Mouse (Mus musculus): ENCODE results near the gene Mapkap1.

DNA sequence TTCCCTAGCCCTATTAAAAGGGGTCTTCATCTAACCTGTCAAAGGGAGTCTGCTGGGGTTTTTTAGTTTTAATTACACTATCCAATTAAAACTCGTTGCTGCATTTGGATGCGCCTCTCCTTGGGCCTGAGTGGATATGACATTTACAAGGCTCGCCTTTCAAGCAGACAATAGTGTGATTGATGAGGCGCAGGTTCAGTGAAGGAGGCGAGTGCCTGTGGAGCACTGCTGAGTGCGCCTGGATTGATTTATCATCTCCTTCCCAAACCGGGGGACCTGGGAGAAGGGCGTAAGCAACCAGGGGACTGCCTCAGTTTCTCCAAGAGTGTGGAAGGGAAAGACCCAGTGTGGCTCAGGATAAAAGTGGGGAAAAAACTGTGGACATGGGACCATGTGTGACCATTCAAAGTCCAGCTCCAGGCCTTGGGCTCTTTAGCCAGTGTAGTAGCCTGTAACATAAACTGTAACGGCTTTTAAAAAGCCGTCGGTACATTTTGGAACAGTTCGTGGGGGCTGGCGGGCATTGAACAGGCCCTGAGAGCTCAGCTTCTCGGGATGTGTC is 197.2 kb downstream of the Mapkap1 start:
- TF ChIP-seq POLR2A (IDR thresholded peaks at IDR 0.05; ENCODE audit: insufficient read length, low read depth) (no peak), MAX (IDR thresholded peaks at IDR 0.05; ENCODE audit: low read depth) (no peak), MYOG (IDR thresholded peaks at IDR 0.05; ENCODE audit: control insufficient read depth in 1 of 3, insufficient read depth in 1 of 3, insufficient read length in 2 of 3, low read depth in 2 of 3) (no peak), E2F4 (IDR thresholded peaks at IDR 0.05; ENCODE audit: insufficient read depth) (no peak), TCF12 (IDR thresholded peaks at IDR 0.05; ENCODE audit: insufficient read depth, poor library complexity, severe bottlenecking) (no peak), REST (IDR thresholded peaks at IDR 0.05; ENCODE audit: insufficient read depth, insufficient read length) (no peak)
